In the genomic region with DNA sequence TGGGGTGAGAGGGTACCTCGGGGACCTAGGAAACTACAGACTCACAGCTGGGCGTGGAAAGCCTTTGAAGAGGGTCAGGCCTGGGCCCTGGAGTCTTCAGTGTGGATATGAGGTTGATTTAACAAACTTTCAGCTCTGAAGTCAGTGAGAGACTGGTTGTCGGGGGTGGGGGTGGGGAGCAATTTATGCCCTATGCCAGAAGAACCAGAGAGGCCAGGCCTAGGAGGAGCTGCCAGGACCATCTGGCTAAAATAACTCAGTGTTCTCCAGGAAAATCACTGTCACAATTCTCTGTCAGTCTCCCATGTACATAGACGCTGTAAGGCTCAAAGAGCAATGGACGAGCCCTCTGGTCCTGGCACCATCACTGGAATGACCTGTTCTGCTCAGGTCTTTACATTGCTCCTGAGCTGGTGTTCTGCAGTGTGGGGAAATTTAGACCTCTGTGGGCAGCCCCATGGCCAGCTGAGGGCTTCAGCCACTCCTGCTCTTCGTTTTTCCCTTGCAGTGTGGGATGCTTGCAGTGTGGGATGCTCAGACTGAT, we compare ENCODE assay signal across 21 mouse cellular contexts. TPM values are rescaled to one million over a fixed set of nuclear protein-coding genes. Genes with fewer than 3 reads are reported as not detected.
DNase-seq lines count a peak whose midpoint lies in the region; ATAC-seq and TF ChIP-seq lines count a peak whose summit lies in the region.
"Had no signal": no experiment of that assay in that cellular context is flagged by ENCODE, and none has a peak within 500 bp of the region (broad histone marks: within the 10 kb centered on the region; RNA-seq: fewer than 3 reads in every experiment).

No protein-coding gene starts in this region.

- TF ChIP-seq POLR2A in testis, adult 2 months (IDR thresholded peaks at IDR 0.05; ENCODE audit: control insufficient read depth, low read depth, low read length) = no peak

- no peak overlapping the region for H3K27ac ChIP-seq in heart, embryonic 11.5 days (ENCODE audit: low read depth, low read length)
- peak overlapping the region; percentile 47; the same call in 1 of the 2 replicates for H3K27ac ChIP-seq in testis, adult 2 months (ENCODE audit: control insufficient read depth, insufficient read depth, low read depth, low read length)
- no peak overlapping the region for H3K27ac ChIP-seq in liver, embryonic 11.5 days (ENCODE audit: low read depth, low read length)
- H3K27ac ChIP-seq: forebrain, embryonic 13.5 days; liver, embryonic 13.5 days had no signal

- H3K36me3 ChIP-seq in heart, embryonic 11.5 days (ENCODE audit: control insufficient read depth, insufficient read depth, low read length) = peaks cover 3% of the 10 kb centered on the region
- H3K36me3 ChIP-seq in testis, adult 2 months (ENCODE audit: control insufficient read depth, insufficient read depth, low read length) = no peaks in the 10 kb centered on the region
- H3K36me3 ChIP-seq in liver, embryonic 11.5 days (ENCODE audit: control insufficient read depth, insufficient read depth, low read length) = no peaks in the 10 kb centered on the region
- H3K36me3 ChIP-seq: liver, embryonic 13.5 days had no signal

- intact Hi-C loops in heart, postnatal 10 days (cut with DNase I) = no loop called here

- WGBS in heart, embryonic 11.5 days (ENCODE audit: insufficient replicate concordance) = 63% methylated on average over 6 of the region's 6 CpGs
- 73% methylated on average over 6 of the region's 6 CpGs for WGBS in liver, embryonic 11.5 days

- no peaks in the 10 kb centered on the region for H3K27me3 ChIP-seq in heart, embryonic 11.5 days (ENCODE audit: control insufficient read depth, insufficient read depth, low read length)
- no peaks in the 10 kb centered on the region for H3K27me3 ChIP-seq in testis, adult 2 months (ENCODE audit: control insufficient read depth, insufficient read depth, low read length)
- peaks cover 19% of the 10 kb centered on the region for H3K27me3 ChIP-seq in liver, embryonic 11.5 days (replicated peaks; ENCODE audit: control insufficient read depth, insufficient read depth, low read length)
- H3K27me3 ChIP-seq: hindbrain, embryonic 13.5 days had no signal

- H3K9me3 ChIP-seq in heart, embryonic 11.5 days (replicated peaks; ENCODE audit: control insufficient read depth, low read length) = no peaks in the 10 kb centered on the region
- H3K9me3 ChIP-seq in liver, embryonic 11.5 days (ENCODE audit: control insufficient read depth, low read length) = no peaks in the 10 kb centered on the region
- H3K9me3 ChIP-seq: forebrain, embryonic 13.5 days; hindbrain, embryonic 13.5 days; liver, embryonic 13.5 days had no signal

- peak overlapping the region; percentile 1; the same call in 1 of the 2 replicates for H3K9ac ChIP-seq in heart, embryonic 11.5 days (ENCODE audit: low read depth, low read length)
- no peak overlapping the region for H3K9ac ChIP-seq in liver, embryonic 11.5 days (ENCODE audit: low read depth, low read length)
- H3K9ac ChIP-seq: forebrain, embryonic 13.5 days; hindbrain, embryonic 13.5 days; liver, embryonic 13.5 days; lung, embryonic 14.5 days had no signal

- H3K4me3 ChIP-seq in heart, embryonic 11.5 days (ENCODE audit: low read depth, low read length) = no peak overlapping the region
- H3K4me3 ChIP-seq in testis, adult 2 months (ENCODE audit: control insufficient read depth, low read depth, low read length) = no peak overlapping the region
- H3K4me3 ChIP-seq in liver, embryonic 11.5 days (ENCODE audit: low read depth, low read length) = no peak overlapping the region
- H3K4me3 ChIP-seq: forebrain, embryonic 13.5 days; hindbrain, embryonic 13.5 days; liver, embryonic 13.5 days had no signal

- TF ChIP-seq CTCF in testis, adult 2 months (IDR thresholded peaks at IDR 0.05; ENCODE audit: control insufficient read depth, insufficient read depth, insufficient replicate concordance, low read depth, low read length) = no peak

- H3K4me1 ChIP-seq in heart, embryonic 11.5 days (ENCODE audit: control insufficient read depth, insufficient read depth, low read length) = peaks cover 47% of the 10 kb centered on the region
- H3K4me1 ChIP-seq in testis, adult 2 months (ENCODE audit: control insufficient read depth, insufficient read depth, low read length) = no peaks in the 10 kb centered on the region
- H3K4me1 ChIP-seq in liver, embryonic 11.5 days (replicated peaks; ENCODE audit: control insufficient read depth, insufficient read depth, low read length) = peaks cover 3% of the 10 kb centered on the region

- peak; percentile 24 to 45 for DNase-seq in cerebellum, postnatal 14 days
- no peak for DNase-seq in cerebellum, adult 8-10 months
- no peak for DNase-seq in heart, postnatal 10 days
- DNase-seq in testis, postnatal 14 days (ENCODE audit: low spot score) = no peak
- DNase-seq in liver, embryonic 11.5 days (ENCODE audit: low spot score) = no peak
- DNase-seq: cerebellum, postnatal 36 days; gastrocnemius, postnatal 36 days; kidney, adult 2 months; kidney, postnatal 10 days; liver, embryonic 13.5 days; lung, embryonic 14.5 days; lung, postnatal 36 days; retina, postnatal 1 day; thymus, postnatal 14 days had no signal

- H3K4me2 ChIP-seq in heart, embryonic 11.5 days = peak overlapping the region; percentile 14; the same call in 1 of the 2 replicates
- H3K4me2 ChIP-seq in liver, embryonic 11.5 days = no peak overlapping the region
- H3K4me2 ChIP-seq: forebrain, embryonic 13.5 days; hindbrain, embryonic 13.5 days; liver, embryonic 13.5 days; lung, embryonic 14.5 days had no signal

- ATAC-seq in heart, embryonic 11.5 days (replicated peaks; ENCODE audit: insufficient number of reproducible peaks, low FRiP score, low TSS enrichment) = no peak
- no peak for ATAC-seq in liver, embryonic 11.5 days (replicated peaks; ENCODE audit: low FRiP score)
- ATAC-seq: activated CD4-positive, CD25-positive, alpha-beta regulatory T cell, adult 4 months; CD4-positive, CD25-positive, alpha-beta regulatory T cell, adult 4 months; forebrain, embryonic 13.5 days; inflammation-experienced regulatory T-cells, adult 6 months had no signal

RNA-seq across cellular contexts. Expression of a gene that starts 3.7 kb away (rescaled TPM):
- polyA plus RNA-seq in heart, embryonic 11.5 days (2014; fragmentation: Nextera tagmentation; extraction: Ambion mirVana) = 42.4 and 51.2 TPM in 2 replicates
- total RNA-seq in heart, postnatal 10 days (2021) = 10 to 100 TPM; 23.4 to 26.6 TPM
- 5.3 and 6.4 TPM in 2 replicates for polyA plus RNA-seq in testis, adult 2 months (2012; rRNA removed)
- polyA plus RNA-seq in liver, embryonic 11.5 days (2014; fragmentation: Nextera tagmentation; extraction: Ambion mirVana) = 5.5 and 5.7 TPM in 2 replicates
- polyA plus RNA-seq: activated CD4-positive, CD25-positive, alpha-beta regulatory T cell, adult 4 months; CD4-positive, CD25-positive, alpha-beta regulatory T cell, adult 4 months; inflammation-experienced regulatory T-cells, adult 6 months had no signal

RNA-seq across cellular contexts. Expression of a gene that starts 58.4 kb away (rescaled TPM):
- 15.5 and 20.9 TPM in 2 replicates for polyA plus RNA-seq in heart, embryonic 11.5 days (2014; fragmentation: Nextera tagmentation; extraction: Ambion mirVana)
- total RNA-seq in heart, postnatal 10 days (2021) = 10 to 100 TPM; 17.7 to 22.5 TPM
- polyA plus RNA-seq in testis, adult 2 months (2012; rRNA removed) = 1.4 and 2.1 TPM in 2 replicates
- 8.6 and 8.8 TPM in 2 replicates for polyA plus RNA-seq in liver, embryonic 11.5 days (2014; fragmentation: Nextera tagmentation; extraction: Ambion mirVana)
- polyA plus RNA-seq: activated CD4-positive, CD25-positive, alpha-beta regulatory T cell, adult 4 months; inflammation-experienced regulatory T-cells, adult 6 months had no signal

Comparison
In these comparisons a context has a peak if more than half of its experiments do, and no peak if none do; other contexts are left out.
1. DNase-seq: peak in cerebellum, postnatal 14 days (2 of 2); none in cerebellum, adult 8-10 months (single experiment), heart, postnatal 10 days (0 of 2), testis, postnatal 14 days (single experiment) and liver, embryonic 11.5 days (single experiment).